Mouse (Mus musculus) megakaryocyte, embryonic 14.5 days (primary cell): ENCODE results near the gene Akna. TPM values are rescaled to one million over a fixed set of nuclear protein-coding genes. Genes with fewer than 3 reads are reported as not detected.
"Not testable (repeated sequence)": the region's sequence is repeated elsewhere in the genome, so short reads cannot be mapped to it uniquely, and the experiment has no call there.

ENCODE experiments used
- H3K27me3 ChIP-seq: replicated peaks from 2 replicates; pipeline ENCODE3; 2012; ENCODE audit warnings: inconsistent platforms
- H3K36me3 ChIP-seq: replicated peaks from 2 replicates; pipeline ENCODE3; 2012; ENCODE audit warnings: low read length, inconsistent platforms, mixed read lengths
- H3K4me1 ChIP-seq: 2 replicates; pipeline ENCODE4 v1.6.1; 2012; ENCODE audit warnings: inconsistent platforms
- H3K4me3 ChIP-seq: replicated peaks from 2 replicates; pipeline ENCODE3; 2012; ENCODE audit warnings: moderate library complexity, mild to moderate bottlenecking, inconsistent platforms
- H3K9me3 ChIP-seq: 2 replicates; pipeline ENCODE4 v1.6.1; 2012; ENCODE audit warnings: inconsistent platforms
- FLI1 ChIP-seq: IDR thresholded peaks from 2 replicates; pipeline ENCODE4 v1.6.1; 2012; ENCODE audit warnings: low read length, inconsistent platforms, mixed read lengths
- GATA1 ChIP-seq: IDR thresholded peaks from 3 replicates; pipeline ENCODE4 v1.6.1; 2012; ENCODE audit warnings: mixed read lengths, low read length, inconsistent platforms, borderline replicate concordance
- polyA plus RNA-seq: library from polyadenylated mRNA; stranded (reverse); fragments of >175 nt; gene quantifications from 2 replicates; pipeline ENCODE4 v1.2.3, GENCODE M21; 2012; ENCODE audit warnings: low replicate concordance; ENCODE audit not compliant: insufficient read depth

The Akna gene
- polyA plus RNA-seq, 1 experiment: 12.0 TPM

GRCm38 (mm10) chr4:63345261-63345660 lies 57.9 kb downstream of the Akna start:
- no peak for TF ChIP-seq FLI1
- TF ChIP-seq GATA1: no peak
- H3K9me3 ChIP-seq: no peaks in the 10 kb centered on the region
- peaks cover 39% of the 10 kb centered on the region for H3K27me3 ChIP-seq
- H3K4me3 ChIP-seq: no peak overlapping the region
- H3K36me3 ChIP-seq: no peaks in the 10 kb centered on the region
- H3K4me1 ChIP-seq: peaks cover 4% of the 10 kb centered on the region

GRCm38 (mm10) chr4:63344295-63344694 lies 58.9 kb downstream of the Akna start, which contains the start of gene Orm1:
Orm1 (plus strand) TSS chr4:63344560.
- TF ChIP-seq GATA1 (no peak), FLI1 (no peak)
- no peaks in the 10 kb centered on the region for H3K36me3 ChIP-seq
- no peak within 1 kb of the TSS for H3K4me3 ChIP-seq
- H3K9me3 ChIP-seq: no peaks in the 10 kb centered on the region
- H3K4me1 ChIP-seq: no peaks in the 10 kb centered on the region
- H3K27me3 ChIP-seq: peaks cover 37% of the 10 kb centered on the region

- no peak for TF ChIP-seq GATA1
- no peak for TF ChIP-seq FLI1
- H3K27me3 ChIP-seq: peaks cover 38% of the 10 kb centered on the region
- H3K4me3 ChIP-seq: no peak overlapping the region
- H3K4me1 ChIP-seq: no peaks in the 10 kb centered on the region
- H3K9me3 ChIP-seq: no peaks in the 10 kb centered on the region
- no peaks in the 10 kb centered on the region for H3K36me3 ChIP-seq
These were observed 59.5 kb downstream of the Akna start for GRCm38 (mm10) chr4:63343608-63344007.

- no peaks in the 10 kb centered on the region for H3K36me3 ChIP-seq
- no peak for TF ChIP-seq FLI1
- TF ChIP-seq GATA1: no peak
These were observed 60.7 kb downstream of the Akna start for GRCm38 (mm10) chr4:63342491-63342890.

GRCm38 (mm10) chr4:63338414-63339076 lies 64.6 kb downstream of the Akna start:
- Histone ChIP-seq H3K36me3 (no peaks in the 10 kb centered on the region), H3K4me1 (no peaks in the 10 kb centered on the region), H3K27me3 (peaks cover 12% of the 10 kb centered on the region), H3K9me3 (no peaks in the 10 kb centered on the region), H3K4me3 (no peak overlapping the region)
- TF ChIP-seq FLI1: no peak

More at GRCm38 (mm10) chr4:63342491-63342890, 60.7 kb downstream of the Akna start:
- no peaks in the 10 kb centered on the region for H3K4me1 ChIP-seq
- H3K27me3 ChIP-seq: peaks cover 38% of the 10 kb centered on the region
- no peaks in the 10 kb centered on the region for H3K9me3 ChIP-seq
- no peak overlapping the region for H3K4me3 ChIP-seq

- H3K9me3 ChIP-seq: peaks cover 11% of the 10 kb centered on the region; the same call in 1 of the 2 replicates
- no peaks in the 10 kb centered on the region for H3K36me3 ChIP-seq
- TF ChIP-seq GATA1: no peak
- TF ChIP-seq FLI1: no peak
- H3K27me3 ChIP-seq: peaks cover 17% of the 10 kb centered on the region
- H3K4me1 ChIP-seq: no peaks in the 10 kb centered on the region
- no peak overlapping the region for H3K4me3 ChIP-seq
These were observed 69.8 kb downstream of the Akna start for GRCm38 (mm10) chr4:63333403-63333802.

GRCm38 (mm10) chr4:63323275-63323815 lies 79.8 kb downstream of the Akna start:
- no peaks in the 10 kb centered on the region for H3K9me3 ChIP-seq
- H3K4me1 ChIP-seq: no peaks in the 10 kb centered on the region
- no peaks in the 10 kb centered on the region for H3K36me3 ChIP-seq
- peaks cover 38% of the 10 kb centered on the region for H3K27me3 ChIP-seq
- no peak overlapping the region for H3K4me3 ChIP-seq
- TF ChIP-seq GATA1 (no peak), FLI1 (no peak)

- Histone ChIP-seq H3K27me3 (peaks cover 60% of the 10 kb centered on the region), H3K4me1 (peaks cover 15% of the 10 kb centered on the region)
- H3K4me3 ChIP-seq, H3K9me3 ChIP-seq, H3K36me3 ChIP-seq: not testable (repeated sequence)
These were observed 83.6 kb downstream of the Akna start for GRCm38 (mm10) chr4:63319566-63319965.

Other genes starting within 250 kb of the Akna start
- gene Ambp, start 248.6 kb downstream of the Akna start, polyA plus RNA-seq: not detected in 2 replicates
- not detected in 2 replicates for gene Kif12, start 231.2 kb downstream of the Akna start, polyA plus RNA-seq
- gene Col27a1, start 189.3 kb downstream of the Akna start, polyA plus RNA-seq: not detected in 2 replicates
- not detected in 2 replicates for gene Orm1, start 58.8 kb downstream of the Akna start, polyA plus RNA-seq
- not detected in 2 replicates for gene Orm3, start 47.2 kb downstream of the Akna start, polyA plus RNA-seq
- gene Orm2, start 40.9 kb downstream of the Akna start, polyA plus RNA-seq: not detected in 2 replicates
- 0.30 TPM in 1 of 2 replicates, not detected in the other for gene Whrn, start 92.6 kb upstream of the Akna start, polyA plus RNA-seq
- gene Atp6v1g1, start 141.4 kb upstream of the Akna start, polyA plus RNA-seq: 12.2 and 191 TPM in 2 replicates
- gene Tmem268, start 155.4 kb upstream of the Akna start, polyA plus RNA-seq: 0.66 TPM in 1 of 2 replicates, not detected in the other
- not detected in 2 replicates for gene Gm11213, start 201.9 kb upstream of the Akna start, polyA plus RNA-seq
- not detected in 2 replicates for gene Tex48, start 219.1 kb upstream of the Akna start, polyA plus RNA-seq